Mouse (Mus musculus) T-helper 17 cell (primary cell): ENCODE measurements around the gene Tmem63c.

ENCODE experiments used
- in situ Hi-C, 2 experiments: fragments of 300-600 bp; cut with MboI, MseI; formaldehyde crosslinking; loops; 1 replicate in 1 of 2; 2 replicates in 1 of 2; pipeline ENCODE4 v1.15.1; 2025; ENCODE audit warnings: high pct_unique_total_duplicates in 2 of 2

Tmem63c gene

GRCm38 (mm10) chr12:87021040-87021439, at the start of gene Tmem63c:
Tmem63c (plus strand) TSS chr12:87021340.
- in situ Hi-C loops: no loop called here

GRCm38 (mm10) chr12:86973216-86973615, 47.9 kb upstream of the Tmem63c start:
- in situ Hi-C loops: no loop called here

GRCm38 (mm10) chr12:86973706-86974105, 47.4 kb upstream of the Tmem63c start:
- in situ Hi-C loops: no loop called here

GRCm38 (mm10) chr12:86974387-86975288, 46.5 kb upstream of the Tmem63c start:
- in situ Hi-C loops: no loop called here

- in situ Hi-C loops: no loop called here
These were observed 45.4 kb upstream of the Tmem63c start for GRCm38 (mm10) chr12:86975761-86976160.

- in situ Hi-C loops: no loop called here
These were observed 44.5 kb upstream of the Tmem63c start for GRCm38 (mm10) chr12:86976511-86977168.

- in situ Hi-C loops: no loop called here
These were observed 43.3 kb upstream of the Tmem63c start for GRCm38 (mm10) chr12:86977833-86978232.

- in situ Hi-C loops: no loop called here
These were observed 40.0 kb upstream of the Tmem63c start for GRCm38 (mm10) chr12:86981180-86981579.

GRCm38 (mm10) chr12:86983470-86984193, 37.5 kb upstream of the Tmem63c start:
- in situ Hi-C loops: no loop called here

GRCm38 (mm10) chr12:86984194-86984555, 37.0 kb upstream of the Tmem63c start:
- in situ Hi-C loops: no loop called here

- in situ Hi-C loops: no loop called here
These were observed 34.6 kb upstream of the Tmem63c start for GRCm38 (mm10) chr12:86986562-86986961.

GRCm38 (mm10) chr12:86988227-86988626, 32.9 kb upstream of the Tmem63c start:
- in situ Hi-C loops: no loop called here

GRCm38 (mm10) chr12:86989378-86989777, 31.8 kb upstream of the Tmem63c start:
- in situ Hi-C loops: no loop called here

- in situ Hi-C loops: no loop called here
These were observed 31.0 kb upstream of the Tmem63c start, which contains the start of gene Zdhhc22 for GRCm38 (mm10) chr12:86989890-86990754. Zdhhc22 (minus strand) TSS chr12:86990430.

GRCm38 (mm10) chr12:86990755-86991110, 30.4 kb upstream of the Tmem63c start:
- in situ Hi-C loops: no loop called here

GRCm38 (mm10) chr12:86994166-86994565, 27.0 kb upstream of the Tmem63c start:
- in situ Hi-C loops: no loop called here

- in situ Hi-C loops: no loop called here
These were observed 26.4 kb upstream of the Tmem63c start for GRCm38 (mm10) chr12:86994776-86995175.

- in situ Hi-C loops: no loop called here
These were observed 25.2 kb upstream of the Tmem63c start for GRCm38 (mm10) chr12:86995931-86996330.

GRCm38 (mm10) chr12:86998699-86999098, 22.4 kb upstream of the Tmem63c start:
- in situ Hi-C loops: no loop called here

- in situ Hi-C loops: no loop called here
These were observed 21.8 kb upstream of the Tmem63c start for GRCm38 (mm10) chr12:86999283-86999820.
